Mouse (Mus musculus) adrenal gland, postnatal 4 days (tissue): ENCODE measurements at regions not wholly inside any gene's neighbourhood (a gene's known extent, or its start where the extent isn't known, plus 50 kb on each side); places are given as distances from the start of the nearest gene placed in this dataset.

Experiments used
- DNase-seq, 2 experiments: peaks; one replicate each; pipeline ENCODE4 v3.0.0; 2021 to 2022; ENCODE audit warnings: low spot score in 2 of 2, mixed read lengths in 2 of 2

- DNase-seq, result no peak
Observed at GRCm38 (mm10) chr4:140320120-140320921, 73.7 kb upstream of the Igsf21 start.

- DNase-seq, result no peak
Observed at GRCm38 (mm10) chr4:140312635-140313034, 66.1 kb upstream of the Igsf21 start.

DNA sequence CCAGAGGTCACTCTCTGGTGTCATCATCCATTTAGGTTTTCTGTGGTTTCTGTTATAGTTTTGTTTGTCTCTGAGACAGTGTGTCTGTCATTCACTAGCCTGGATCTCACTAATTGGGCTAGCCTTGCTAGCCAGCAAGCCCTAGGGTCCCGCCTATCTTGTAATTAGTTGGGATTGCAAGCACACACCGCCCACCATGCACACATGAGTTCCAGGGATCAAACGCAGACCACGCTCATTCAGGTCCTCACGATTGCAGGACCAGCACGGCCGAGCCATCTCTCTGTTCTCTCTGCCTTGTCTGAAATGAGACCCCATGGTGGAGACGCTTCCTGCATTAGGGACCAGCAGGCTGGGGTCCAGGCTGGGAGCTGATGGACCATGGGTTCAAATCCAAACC, 60.9 kb upstream of the Igsf21 start:
- no peak for DNase-seq

DNA sequence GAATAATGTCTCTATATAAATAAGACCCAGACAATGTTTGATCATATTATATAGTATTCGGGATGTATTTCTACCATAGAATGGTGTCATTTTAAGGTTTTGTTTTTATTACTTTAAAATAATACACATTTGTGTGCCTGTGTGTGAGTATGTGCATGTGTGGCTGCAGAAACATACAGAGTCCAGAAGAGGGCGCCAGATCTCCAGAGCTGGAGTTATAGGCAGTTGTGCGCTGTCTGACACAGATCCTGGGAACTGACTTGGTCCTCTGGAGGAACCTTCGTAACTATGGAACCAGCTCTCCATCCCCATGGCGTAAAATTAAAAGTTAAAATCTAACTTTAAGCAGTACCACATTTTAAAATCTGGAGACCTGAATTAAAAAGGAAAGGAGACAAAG, 58.4 kb upstream of the Igsf21 start:
- DNase-seq, result no peak

DNA sequence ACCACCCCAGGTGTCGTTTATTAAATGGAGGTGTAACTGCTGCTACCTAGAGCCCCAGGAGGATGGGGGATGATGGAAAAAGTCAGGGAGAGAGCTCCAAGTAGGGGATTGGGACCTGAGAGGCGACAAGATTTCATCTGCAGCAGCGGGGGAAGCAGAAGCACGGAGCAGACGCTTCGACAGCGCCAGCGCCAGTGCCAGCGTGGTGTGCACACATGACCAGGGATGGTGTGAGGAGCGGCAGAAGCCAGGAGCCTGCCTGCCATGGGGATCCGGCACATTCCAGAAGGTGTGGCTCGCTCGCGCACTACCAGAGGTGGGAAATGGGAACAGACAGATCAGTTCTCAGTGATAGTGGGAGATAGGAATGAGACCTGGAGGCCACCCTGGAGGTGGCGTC, 55.1 kb upstream of the Igsf21 start:
- DNase-seq, result no peak

- DNase-seq, result no peak
Observed at GRCm38 (mm10) chr4:140297912-140298620, 51.5 kb upstream of the Igsf21 start.
